Mouse (Mus musculus) neural tube, embryonic 15.5 days (tissue): ENCODE measurements around the gene Tpk1. TPM values are rescaled to one million over a fixed set of nuclear protein-coding genes. Genes with fewer than 3 reads are reported as not detected.

Source experiments
- ATAC-seq: fragments of 200-750 bp; cut with Nextera tagmentation; 2 replicates; pipeline ENCODE4 v1.8.0; 2017; ENCODE audit warnings: mild to moderate bottlenecking, moderate TSS enrichment, moderate library complexity; ENCODE audit not compliant: low FRiP score
- H3K27ac ChIP-seq: fragments of 300-500 bp; sonication (generic); replicated peaks from 2 replicates; pipeline ENCODE4 v1.5.1; 2015; ENCODE audit warnings: mild to moderate bottlenecking, inconsistent platforms
- H3K27me3 ChIP-seq: fragments of 300-500 bp; sonication (generic); replicated peaks from 2 replicates; pipeline ENCODE4 v1.6.1; 2015; ENCODE audit warnings: inconsistent platforms
- H3K36me3 ChIP-seq: fragments of 300-500 bp; sonication (generic); 2 replicates; pipeline ENCODE4 v1.6.1; 2015; ENCODE audit warnings: inconsistent platforms
- H3K4me1 ChIP-seq: fragments of 300-500 bp; sonication (generic); 2 replicates; pipeline ENCODE4 v1.6.1; 2015; ENCODE audit warnings: inconsistent platforms
- H3K4me2 ChIP-seq: fragments of 300-500 bp; sonication (generic); 2 replicates; pipeline ENCODE4 v1.6.1; 2015; ENCODE audit warnings: inconsistent platforms, mild to moderate bottlenecking, moderate library complexity
- H3K4me3 ChIP-seq: fragments of 300-500 bp; sonication (generic); replicated peaks from 2 replicates; pipeline ENCODE4 v1.5.1; 2015; ENCODE audit warnings: mild to moderate bottlenecking, inconsistent platforms
- H3K9ac ChIP-seq: fragments of 300-500 bp; sonication (generic); replicated peaks from 2 replicates; pipeline ENCODE4 v1.6.1; 2015; ENCODE audit warnings: mild to moderate bottlenecking, inconsistent platforms
- H3K9me3 ChIP-seq: fragments of 300-500 bp; sonication (generic); replicated peaks from 2 replicates; pipeline ENCODE4 v1.6.1; 2016; ENCODE audit warnings: inconsistent platforms
- WGBS: fragments of 180-500 bp; shearing (Covaris S2); methylation state at CpG from one replicate; pipeline ENCODE4 v1.1.7; 2015; ENCODE audit warnings: mixed read lengths; 5-methylcytosine and 5-hydroxymethylcytosine counted together
- polyA plus RNA-seq: library from polyadenylated mRNA; unstranded; fragments of >200 nt; fragmentation: Nextera tagmentation; extraction: Ambion mirVana; gene quantifications from 2 replicates; pipeline ENCODE4 v1.2.1, GENCODE M21; 2015

Tpk1 gene
- polyA plus RNA-seq, 1 experiment from 2014 or later, result 4.7 TPM

GRCm38 (mm10) chr6:43551410-43551809 lies 114.7 kb downstream of the Tpk1 start:
- no peak for ATAC-seq
- 95% methylated on average over 1 of the region's 1 CpGs for WGBS
- no peak overlapping the region for H3K27ac ChIP-seq
- H3K4me1 ChIP-seq, result no peaks in the 10 kb centered on the region
- H3K9me3 ChIP-seq, result no peaks in the 10 kb centered on the region
- no peak overlapping the region for H3K4me2 ChIP-seq
- no peak overlapping the region for H3K9ac ChIP-seq
- no peaks in the 10 kb centered on the region for H3K36me3 ChIP-seq
- no peak overlapping the region for H3K4me3 ChIP-seq
- H3K27me3 ChIP-seq, result no peaks in the 10 kb centered on the region

- no peak for ATAC-seq
- H3K4me3 ChIP-seq, result no peak overlapping the region
- H3K27ac ChIP-seq, result no peak overlapping the region
- H3K4me1 ChIP-seq, result no peaks in the 10 kb centered on the region
- no peak overlapping the region for H3K9ac ChIP-seq
- no peaks in the 10 kb centered on the region for H3K27me3 ChIP-seq
- H3K4me2 ChIP-seq, result no peak overlapping the region
- H3K36me3 ChIP-seq, result no peaks in the 10 kb centered on the region
- WGBS, result 87% methylated on average over 1 of the region's 1 CpGs
- no peaks in the 10 kb centered on the region for H3K9me3 ChIP-seq
These were observed 119.5 kb downstream of the Tpk1 start for GRCm38 (mm10) chr6:43546537-43546936.

DNA sequence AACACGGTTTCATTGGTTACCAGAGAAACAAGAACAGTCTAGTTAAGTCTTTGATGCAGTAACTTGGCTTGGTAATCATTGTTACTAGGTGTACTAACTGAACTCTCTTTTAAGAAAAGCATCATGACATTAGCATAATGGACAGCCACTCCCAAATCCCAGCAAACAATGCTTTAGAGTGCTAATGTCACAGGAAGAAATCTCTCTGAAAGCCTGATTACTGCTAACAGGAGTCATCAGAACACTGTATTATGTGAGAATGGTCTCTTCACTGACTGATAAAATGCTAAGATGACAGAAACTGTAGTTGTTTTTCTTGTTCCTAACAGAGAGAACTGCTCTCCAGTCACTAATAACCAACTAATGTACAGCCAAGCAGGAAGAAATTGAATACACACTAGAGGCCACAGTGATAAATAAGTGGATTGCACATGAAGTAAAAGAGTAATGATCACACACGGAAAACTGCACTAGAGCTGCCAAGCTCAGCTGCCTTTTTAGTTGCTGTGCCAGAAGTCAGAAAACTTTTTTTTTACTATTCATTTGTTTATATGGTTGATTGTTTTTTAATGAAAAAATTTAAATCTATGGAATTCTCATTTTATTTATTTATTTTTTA lies 128.7 kb downstream of the Tpk1 start:
- peak; percentile 28; the same call in 1 of the 2 replicates for ATAC-seq
- no peak overlapping the region for H3K27ac ChIP-seq
- H3K4me3 ChIP-seq, result no peak overlapping the region
- H3K27me3 ChIP-seq, result no peaks in the 10 kb centered on the region
- H3K4me2 ChIP-seq, result no peak overlapping the region
- 65% methylated on average over 2 of the region's 2 CpGs for WGBS
- no peak overlapping the region for H3K9ac ChIP-seq
- peaks cover 3% of the 10 kb centered on the region; the same call in 1 of the 2 replicates for H3K4me1 ChIP-seq
- no peaks in the 10 kb centered on the region for H3K36me3 ChIP-seq
- no peaks in the 10 kb centered on the region for H3K9me3 ChIP-seq

GRCm38 (mm10) chr6:43535459-43535858 lies 130.6 kb downstream of the Tpk1 start:
- no peak overlapping the region for H3K4me2 ChIP-seq
- H3K27ac ChIP-seq, result no peak overlapping the region
- H3K9ac ChIP-seq, result no peak overlapping the region
- no peaks in the 10 kb centered on the region for H3K9me3 ChIP-seq
- no peak for ATAC-seq
- no peak overlapping the region for H3K4me3 ChIP-seq
- peaks cover 3% of the 10 kb centered on the region; the same call in 1 of the 2 replicates for H3K4me1 ChIP-seq
- H3K27me3 ChIP-seq, result no peaks in the 10 kb centered on the region
- H3K36me3 ChIP-seq, result no peaks in the 10 kb centered on the region
- 96% methylated on average over 2 of the region's 2 CpGs for WGBS

DNA sequence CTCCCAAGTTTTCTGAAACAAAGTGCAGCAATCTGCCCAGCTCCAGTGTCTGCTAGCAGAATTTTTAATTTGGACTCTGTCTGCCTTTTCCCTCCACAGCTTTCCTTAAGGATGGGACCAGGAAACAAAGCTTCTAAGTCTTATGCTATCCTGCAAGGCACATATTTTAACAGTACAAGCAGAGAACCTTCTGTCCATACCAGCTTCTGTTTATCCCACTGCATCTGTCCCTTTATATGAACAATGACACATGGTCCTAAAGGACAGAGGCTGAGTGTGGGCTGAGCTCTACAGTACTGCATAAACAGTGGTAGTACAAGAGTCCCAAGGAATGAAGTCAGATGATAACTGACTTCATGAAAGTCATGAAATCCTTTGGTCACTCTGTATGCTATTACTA lies 132.8 kb downstream of the Tpk1 start:
- H3K9me3 ChIP-seq, result no peaks in the 10 kb centered on the region
- H3K27ac ChIP-seq, result no peak overlapping the region
- ATAC-seq, result no peak
- no peak overlapping the region for H3K9ac ChIP-seq
- peaks cover 3% of the 10 kb centered on the region; the same call in 1 of the 2 replicates for H3K4me1 ChIP-seq
- H3K36me3 ChIP-seq, result no peaks in the 10 kb centered on the region
- no peak overlapping the region for H3K4me3 ChIP-seq
- no peak overlapping the region for H3K4me2 ChIP-seq
- no peaks in the 10 kb centered on the region for H3K27me3 ChIP-seq

- Histone ChIP-seq H3K27me3 (no peaks in the 10 kb centered on the region), H3K36me3 (no peaks in the 10 kb centered on the region), H3K9me3 (no peaks in the 10 kb centered on the region), H3K4me2 (no peak overlapping the region), H3K4me1 (peaks cover 3% of the 10 kb centered on the region; the same call in 1 of the 2 replicates), H3K27ac (no peak overlapping the region), H3K4me3 (no peak overlapping the region), H3K9ac (no peak overlapping the region)
- ATAC-seq, result no peak
- 87% methylated on average over 3 of the region's 3 CpGs for WGBS
These were observed 133.3 kb downstream of the Tpk1 start for GRCm38 (mm10) chr6:43532822-43533221.

- no peaks in the 10 kb centered on the region for H3K36me3 ChIP-seq
- H3K4me1 ChIP-seq, result no peaks in the 10 kb centered on the region
- no peak overlapping the region for H3K27ac ChIP-seq
- H3K9ac ChIP-seq, result no peak overlapping the region
- no peak for ATAC-seq
- H3K9me3 ChIP-seq, result no peaks in the 10 kb centered on the region
- no peak overlapping the region for H3K4me3 ChIP-seq
- no peak overlapping the region for H3K4me2 ChIP-seq
- no peaks in the 10 kb centered on the region for H3K27me3 ChIP-seq
These were observed 134.1 kb downstream of the Tpk1 start for GRCm38 (mm10) chr6:43531996-43532395.

GRCm38 (mm10) chr6:43528996-43529395 lies 137.1 kb downstream of the Tpk1 start:
- WGBS, result 87% methylated on average over 3 of the region's 3 CpGs
- no peaks in the 10 kb centered on the region for H3K27me3 ChIP-seq
- H3K9ac ChIP-seq, result no peak overlapping the region
- H3K36me3 ChIP-seq, result no peaks in the 10 kb centered on the region
- no peak for ATAC-seq
- H3K9me3 ChIP-seq, result no peaks in the 10 kb centered on the region
- no peak overlapping the region for H3K4me2 ChIP-seq
- no peak overlapping the region for H3K27ac ChIP-seq
- H3K4me1 ChIP-seq, result no peaks in the 10 kb centered on the region
- no peak overlapping the region for H3K4me3 ChIP-seq

- WGBS, result 73% methylated on average over 2 of the region's 2 CpGs
- no peak for ATAC-seq
- no peak overlapping the region for H3K4me3 ChIP-seq
These were observed 141.1 kb downstream of the Tpk1 start for GRCm38 (mm10) chr6:43525028-43525427.

GRCm38 (mm10) chr6:43522046-43522445 lies 144.0 kb downstream of the Tpk1 start:
- Histone ChIP-seq H3K27ac (no peak overlapping the region), H3K4me1 (0 out of 2 replicates have a peak, but pooled peaks cover 2% of the 10 kb centered on the region), H3K4me3 (no peak overlapping the region), H3K4me2 (no peak overlapping the region), H3K9me3 (no peaks in the 10 kb centered on the region), H3K36me3 (no peaks in the 10 kb centered on the region), H3K27me3 (no peaks in the 10 kb centered on the region), H3K9ac (no peak overlapping the region)
- WGBS, result 13% methylated on average over 1 of the region's 1 CpGs
- peak; percentile 57; the same call in 1 of the 2 replicates for ATAC-seq

More at GRCm38 (mm10) chr6:43525028-43525427, 141.1 kb downstream of the Tpk1 start:
- 0 out of 2 replicates have a peak, but pooled peaks cover 2% of the 10 kb centered on the region for H3K4me1 ChIP-seq
- H3K4me2 ChIP-seq, result no peak overlapping the region
- no peaks in the 10 kb centered on the region for H3K27me3 ChIP-seq
- no peaks in the 10 kb centered on the region for H3K9me3 ChIP-seq
- H3K36me3 ChIP-seq, result no peaks in the 10 kb centered on the region
- no peak overlapping the region for H3K27ac ChIP-seq
- H3K9ac ChIP-seq, result no peak overlapping the region

DNA sequence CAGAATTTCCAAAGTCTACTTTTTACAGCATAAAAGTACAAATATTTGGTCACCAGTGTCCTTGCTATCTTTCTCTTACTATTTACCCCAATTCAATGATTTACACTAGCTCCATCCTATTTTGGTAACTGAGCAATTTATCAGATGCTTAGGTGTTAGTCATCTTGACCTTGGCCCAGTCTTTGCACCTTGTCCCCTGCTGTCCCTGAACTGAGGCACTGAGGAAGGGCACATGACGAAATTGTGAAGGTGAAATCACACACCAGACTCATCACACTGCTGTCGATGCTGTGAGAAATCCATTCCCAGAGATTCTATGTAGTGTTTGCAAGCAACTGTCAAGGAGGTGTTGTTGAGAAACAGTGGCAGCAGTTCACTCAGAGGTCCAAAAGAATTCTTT lies 145.9 kb downstream of the Tpk1 start:
- Histone ChIP-seq H3K27me3 (no peaks in the 10 kb centered on the region), H3K27ac (no peak overlapping the region), H3K36me3 (no peaks in the 10 kb centered on the region), H3K4me2 (no peak overlapping the region), H3K4me1 (0 out of 2 replicates have a peak, but pooled peaks cover 2% of the 10 kb centered on the region), H3K9me3 (no peaks in the 10 kb centered on the region), H3K4me3 (no peak overlapping the region), H3K9ac (no peak overlapping the region)
- 69% methylated on average over 2 of the region's 2 CpGs for WGBS
- ATAC-seq, result no peak

DNA sequence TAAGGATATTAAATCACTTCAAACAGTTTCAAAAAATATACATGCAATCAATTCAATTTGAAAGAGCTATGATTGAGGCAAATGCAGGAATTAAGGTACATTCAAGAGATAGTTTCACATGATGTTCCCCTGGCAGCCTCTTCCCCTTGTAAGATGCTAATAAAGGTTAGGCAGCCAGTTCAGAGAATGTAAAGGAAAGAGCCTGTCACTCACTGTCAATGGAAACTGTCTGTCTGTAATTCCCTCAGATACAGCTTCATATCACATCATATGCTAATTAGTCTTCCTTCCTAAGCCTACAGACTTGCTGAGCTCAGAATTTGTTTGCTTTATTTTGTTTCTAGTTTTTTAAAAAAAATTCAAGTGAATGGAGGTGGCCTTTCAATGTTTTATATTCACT lies 147.7 kb downstream of the Tpk1 start:
- Histone ChIP-seq H3K27me3 (no peaks in the 10 kb centered on the region), H3K4me3 (no peak overlapping the region), H3K9ac (no peak overlapping the region), H3K36me3 (no peaks in the 10 kb centered on the region), H3K27ac (no peak overlapping the region), H3K4me1 (0 out of 2 replicates have a peak, but pooled peaks cover 2% of the 10 kb centered on the region), H3K4me2 (no peak overlapping the region), H3K9me3 (no peaks in the 10 kb centered on the region)
- no peak for ATAC-seq
